Mouse (Mus musculus): ENCODE results near the gene Dcp1b. TPM values are rescaled to one million over a fixed set of nuclear protein-coding genes. Genes with fewer than 3 reads are reported as not detected.

Dcp1b gene
- polyA plus RNA-seq, 1 experiment from 2014 or later = 4.2 TPM

DNA sequence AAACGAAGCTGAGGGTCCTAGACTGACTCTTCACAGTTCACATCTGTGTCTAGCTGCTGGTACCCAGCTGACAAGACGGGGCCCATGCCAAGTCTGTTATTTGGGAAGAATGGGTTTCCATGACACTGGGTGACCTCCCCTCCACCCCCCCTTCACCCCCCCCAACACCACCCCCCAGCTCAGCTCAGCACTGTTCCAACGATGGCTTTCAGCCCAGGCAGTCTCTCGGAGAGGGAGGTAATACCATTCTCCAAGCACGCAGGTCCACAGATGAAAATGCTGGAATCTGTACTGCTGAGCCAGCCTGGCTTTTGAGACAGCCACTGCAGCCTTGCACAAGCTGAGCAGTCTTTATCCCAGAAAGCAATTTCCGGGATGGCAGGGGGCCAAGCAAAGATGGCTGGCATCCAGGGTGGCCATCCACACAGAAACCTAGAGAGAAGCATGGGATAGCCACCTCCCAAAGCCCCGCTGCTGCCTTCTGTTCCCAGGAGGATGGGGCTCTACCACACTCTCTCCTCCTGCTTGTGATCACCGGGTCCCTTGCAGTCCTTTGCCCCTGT is 62.5 kb downstream of the Dcp1b start:
- H3K4me2 ChIP-seq = no peak overlapping the region
- WGBS (ENCODE audit: insufficient replicate concordance) = 54% methylated on average over 8 of the region's 8 CpGs
- H3K27ac ChIP-seq = no peak overlapping the region

DNA sequence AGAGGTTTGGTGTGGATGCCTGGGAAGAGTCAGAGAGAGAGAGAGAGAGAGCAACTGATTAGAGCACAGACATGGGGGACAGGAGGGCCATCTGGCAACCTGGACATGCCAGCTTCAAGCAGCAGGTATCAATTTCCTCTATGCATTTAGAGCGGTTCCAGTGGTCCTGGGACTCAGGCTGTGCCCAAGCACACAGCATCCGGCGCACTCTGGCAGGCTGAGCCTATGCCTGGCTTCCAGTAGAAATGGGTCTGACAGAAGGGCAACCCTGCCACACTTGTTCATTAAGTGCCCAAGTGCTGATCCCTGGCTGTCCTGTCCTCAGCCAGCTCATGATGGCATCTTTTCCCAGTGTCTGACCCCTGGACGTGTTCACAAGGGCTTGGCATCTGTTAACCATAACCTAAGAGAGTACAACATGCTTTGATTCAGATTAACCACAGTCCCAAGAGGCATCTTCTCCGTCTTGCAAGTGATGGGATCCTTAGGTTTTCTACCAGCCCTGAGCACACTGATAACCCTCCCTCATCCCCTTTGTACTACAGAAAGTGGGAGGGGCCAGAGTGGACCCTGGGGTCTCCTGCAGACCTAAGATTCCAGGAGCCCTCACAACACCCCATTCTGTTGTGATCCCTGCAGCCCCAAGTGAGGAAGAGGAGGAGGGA is 64.4 kb downstream of the Dcp1b start:
- H3K4me2 ChIP-seq = no peak overlapping the region
- no peaks in the 10 kb centered on the region for H3K4me1 ChIP-seq
- H3K27ac ChIP-seq = no peak overlapping the region
- H3K9ac ChIP-seq = no peak overlapping the region
- no peaks in the 10 kb centered on the region; the same call in 1 of the 2 replicates for H3K27me3 ChIP-seq (replicated peaks)
- no peaks in the 10 kb centered on the region for H3K9me3 ChIP-seq (replicated peaks)
- no peak for ATAC-seq
- no peaks in the 10 kb centered on the region for H3K36me3 ChIP-seq
- no peak overlapping the region for H3K4me3 ChIP-seq
- WGBS (ENCODE audit: insufficient replicate concordance) = 61% methylated on average over 5 of the region's 5 CpGs

More for the DNA sequence above, 62.5 kb downstream of the Dcp1b start:
- H3K9me3 ChIP-seq (replicated peaks) = no peaks in the 10 kb centered on the region
- H3K4me3 ChIP-seq = no peak overlapping the region
- ATAC-seq = no peak
- no peaks in the 10 kb centered on the region for H3K36me3 ChIP-seq
- H3K4me1 ChIP-seq = no peaks in the 10 kb centered on the region
- H3K27me3 ChIP-seq (replicated peaks) = no peaks in the 10 kb centered on the region; the same call in 1 of the 2 replicates
- no peak overlapping the region for H3K9ac ChIP-seq

DNA sequence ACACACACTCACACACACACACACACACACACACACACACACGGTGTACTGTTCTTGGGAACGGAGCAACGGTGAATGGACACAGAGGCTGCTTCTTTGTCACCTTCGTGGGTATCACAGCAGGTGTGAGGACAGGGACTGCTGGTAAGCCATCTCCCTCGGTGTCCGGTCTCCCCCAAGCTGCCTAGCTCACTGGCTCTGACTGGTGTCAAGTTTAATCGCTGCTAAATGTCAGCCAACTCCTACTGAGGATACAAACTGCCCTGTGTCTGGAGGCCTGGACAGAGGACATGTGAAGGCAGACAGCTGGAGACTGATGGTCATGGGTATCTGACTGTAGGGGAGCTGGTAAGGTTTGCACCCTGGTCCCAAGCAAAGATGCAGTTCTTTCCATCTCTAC is 65.2 kb downstream of the Dcp1b start:
- no peaks in the 10 kb centered on the region for H3K36me3 ChIP-seq
- ATAC-seq = no peak
- no peaks in the 10 kb centered on the region for H3K9me3 ChIP-seq (replicated peaks)
- H3K27ac ChIP-seq = no peak overlapping the region
- no peak overlapping the region for H3K4me3 ChIP-seq
- 58% methylated on average over 7 of the region's 7 CpGs for WGBS (ENCODE audit: insufficient replicate concordance)
- H3K9ac ChIP-seq = no peak overlapping the region
- H3K27me3 ChIP-seq (replicated peaks) = no peaks in the 10 kb centered on the region; the same call in 1 of the 2 replicates
- no peak overlapping the region for H3K4me2 ChIP-seq
- H3K4me1 ChIP-seq = no peaks in the 10 kb centered on the region

DNA sequence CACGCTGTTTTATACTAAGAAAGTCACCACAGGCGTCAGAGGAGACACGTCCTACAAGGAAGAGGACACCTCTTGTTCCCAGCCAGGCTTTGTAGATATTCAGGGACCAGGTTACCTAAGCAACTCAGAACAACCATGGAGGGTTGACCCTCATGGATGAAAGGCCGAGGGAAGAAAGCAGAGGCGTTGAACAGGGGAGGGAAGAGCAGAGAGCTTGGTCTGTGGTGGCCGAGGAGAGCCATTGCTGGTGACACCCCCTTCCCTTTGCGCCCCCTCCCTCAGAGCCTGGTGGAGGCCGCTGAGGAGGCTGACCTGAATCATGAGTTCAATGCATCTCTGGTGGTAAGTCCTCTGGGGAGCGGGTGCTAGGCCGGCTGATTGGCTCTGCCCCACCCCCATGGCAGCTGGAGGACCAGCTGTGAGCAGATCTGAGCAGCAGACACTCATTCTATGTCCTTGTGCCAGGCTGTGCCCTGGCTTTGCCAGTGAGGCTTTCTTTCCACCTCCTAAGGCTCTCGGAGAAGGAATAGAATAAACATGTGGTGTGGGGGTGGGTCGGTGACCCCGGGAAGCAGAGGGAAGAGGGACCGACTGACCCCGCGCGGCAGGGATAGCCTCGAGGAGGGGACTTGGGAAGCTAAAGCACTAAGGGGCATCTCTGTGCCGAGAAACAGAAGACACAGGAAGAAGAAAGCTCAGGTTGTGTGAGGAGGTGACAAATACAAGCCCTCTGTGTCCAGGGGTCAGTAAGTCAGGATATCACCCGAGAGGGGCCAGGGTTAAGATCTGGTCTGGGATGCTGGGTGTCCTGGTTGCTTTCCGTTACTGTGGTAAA is 66.0 kb downstream of the Dcp1b start:
- Histone ChIP-seq H3K4me1 (no peaks in the 10 kb centered on the region), H3K36me3 (no peaks in the 10 kb centered on the region), H3K27me3 (replicated peaks) (no peaks in the 10 kb centered on the region; the same call in 1 of the 2 replicates), H3K27ac (no peak overlapping the region), H3K4me2 (no peak overlapping the region), H3K9ac (no peak overlapping the region), H3K4me3 (no peak overlapping the region), H3K9me3 (replicated peaks) (peaks cover 7% of the 10 kb centered on the region)
- ATAC-seq = no peak
- WGBS (ENCODE audit: insufficient replicate concordance) = 49% methylated on average over 21 of the region's 21 CpGs

DNA sequence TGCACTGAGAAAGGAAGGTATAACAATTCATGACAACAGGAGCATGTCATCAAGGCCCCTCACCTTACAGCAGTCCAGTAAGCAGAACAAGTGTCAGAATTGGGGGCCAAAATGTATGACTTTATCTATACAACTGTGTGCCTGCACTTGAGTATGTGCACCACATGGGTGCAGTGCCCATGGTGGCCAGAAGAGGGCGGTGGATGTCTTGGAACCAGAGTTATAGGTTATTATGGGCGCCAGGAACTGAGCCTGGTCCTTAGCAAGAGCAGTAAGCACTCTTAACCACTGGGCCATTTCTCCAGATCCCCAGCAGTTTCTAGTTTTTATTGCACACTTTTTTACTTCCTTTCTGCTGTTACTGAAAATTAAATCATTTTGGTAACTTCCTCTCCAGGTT is 71.0 kb downstream of the Dcp1b start:
- Histone ChIP-seq H3K27me3 (replicated peaks) (no peaks in the 10 kb centered on the region; the same call in 1 of the 2 replicates), H3K9me3 (replicated peaks) (peaks cover 11% of the 10 kb centered on the region), H3K4me3 (no peak overlapping the region), H3K36me3 (no peaks in the 10 kb centered on the region), H3K4me1 (no peaks in the 10 kb centered on the region), H3K9ac (no peak overlapping the region), H3K4me2 (no peak overlapping the region), H3K27ac (no peak overlapping the region)
- no peak for ATAC-seq
- 31% methylated on average over 2 of the region's 2 CpGs for WGBS (ENCODE audit: insufficient replicate concordance)

DNA sequence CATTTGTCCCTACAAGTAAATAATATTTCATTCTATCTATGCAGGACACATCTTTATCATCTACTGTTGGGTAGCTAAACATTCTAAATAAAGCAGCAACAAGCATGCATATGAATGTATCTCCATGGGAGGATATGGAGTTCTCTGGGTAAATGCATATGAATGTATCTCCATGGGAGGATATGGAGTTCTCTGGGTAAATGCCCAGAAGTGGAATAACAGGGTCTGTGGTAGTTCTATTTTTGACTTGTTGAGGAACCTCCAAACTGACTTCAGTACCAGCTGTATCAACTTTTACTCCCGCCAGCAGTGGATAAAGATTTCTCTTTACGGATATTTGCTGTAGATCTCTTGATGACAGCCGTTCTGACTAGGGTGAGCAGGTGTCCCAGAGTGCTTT is 73.5 kb downstream of the Dcp1b start:
- H3K36me3 ChIP-seq = no peaks in the 10 kb centered on the region
- no peak for ATAC-seq
- no peak overlapping the region for H3K4me2 ChIP-seq
- no peak overlapping the region for H3K4me3 ChIP-seq
- H3K4me1 ChIP-seq = no peaks in the 10 kb centered on the region
- WGBS (ENCODE audit: insufficient replicate concordance) = 70% methylated on average over 3 of the region's 3 CpGs
- no peak overlapping the region for H3K9ac ChIP-seq
- H3K27me3 ChIP-seq (replicated peaks) = no peaks in the 10 kb centered on the region
- no peak overlapping the region for H3K27ac ChIP-seq
- peaks cover 11% of the 10 kb centered on the region for H3K9me3 ChIP-seq (replicated peaks)

DNA sequence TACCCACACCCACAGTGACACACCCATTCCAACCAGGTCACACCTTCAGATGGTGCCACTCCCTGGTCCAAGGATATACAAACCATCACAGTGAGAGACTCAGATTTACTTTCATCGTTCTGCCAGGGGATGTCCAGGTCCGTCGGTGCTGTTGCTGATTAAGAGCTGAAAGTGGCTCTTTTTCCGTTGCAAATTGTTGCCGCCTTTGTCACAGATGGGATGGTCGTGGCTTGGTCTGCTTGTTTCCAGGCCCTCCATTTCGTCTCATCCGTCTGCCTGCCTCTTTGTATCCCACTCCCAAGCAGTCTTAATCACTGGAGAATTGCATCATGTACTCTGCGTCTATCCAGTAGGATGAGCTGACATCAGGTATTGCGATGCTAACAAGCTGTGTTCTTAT is 74.7 kb downstream of the Dcp1b start:
- ATAC-seq = no peak
- H3K4me3 ChIP-seq = no peak overlapping the region
- WGBS (ENCODE audit: insufficient replicate concordance) = 74% methylated on average over 10 of the region's 10 CpGs

DNA sequence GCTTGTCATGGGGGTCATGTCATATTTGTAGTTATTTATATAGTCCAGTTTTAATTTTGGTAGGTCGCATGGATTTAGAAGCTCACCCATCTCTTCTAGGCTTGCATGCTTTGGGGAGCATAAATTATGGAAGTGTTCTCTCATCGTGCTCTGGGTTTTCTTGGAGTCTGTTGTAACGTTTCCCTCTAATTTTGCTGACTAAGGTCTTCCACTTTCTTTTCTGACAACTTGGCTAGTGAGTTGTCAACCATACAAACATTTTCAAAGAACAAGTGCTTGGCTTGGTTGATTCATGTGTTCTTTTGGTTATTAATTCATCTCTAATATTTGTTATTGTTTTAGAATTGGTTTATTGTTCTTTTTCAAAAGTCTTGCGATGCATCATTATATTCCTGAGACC is 76.7 kb downstream of the Dcp1b start:
- WGBS (ENCODE audit: insufficient replicate concordance) = 58% methylated on average over 4 of the region's 4 CpGs
- H3K36me3 ChIP-seq = no peaks in the 10 kb centered on the region
- no peak overlapping the region for H3K4me3 ChIP-seq
- no peak overlapping the region for H3K9ac ChIP-seq
- no peak overlapping the region for H3K4me2 ChIP-seq
- no peaks in the 10 kb centered on the region for H3K9me3 ChIP-seq (replicated peaks)
- no peaks in the 10 kb centered on the region for H3K4me1 ChIP-seq
- ATAC-seq = no peak
- no peaks in the 10 kb centered on the region for H3K27me3 ChIP-seq (replicated peaks)
- H3K27ac ChIP-seq = no peak overlapping the region

More for the DNA sequence above, 74.7 kb downstream of the Dcp1b start:
- Histone ChIP-seq H3K9ac (no peak overlapping the region), H3K4me1 (no peaks in the 10 kb centered on the region), H3K9me3 (replicated peaks) (peaks cover 11% of the 10 kb centered on the region), H3K27ac (no peak overlapping the region), H3K36me3 (no peaks in the 10 kb centered on the region), H3K4me2 (no peak overlapping the region), H3K27me3 (replicated peaks) (no peaks in the 10 kb centered on the region)

Other genes with a start within 250 kb of the Dcp1b start
- gene Cacna1c, start 21.2 kb downstream of the Dcp1b start, polyA plus RNA-seq (2016; fragmentation: Nextera tagmentation; extraction: Ambion mirVana) = 0.49 and 0.64 TPM in 2 replicates
- gene Cacna2d4, start 61.3 kb downstream of the Dcp1b start, polyA plus RNA-seq (2016; fragmentation: Nextera tagmentation; extraction: Ambion mirVana) = 0.05 TPM in 1 of 2 replicates, not detected in the other
- gene Lrtm2, start 155.5 kb downstream of the Dcp1b start, polyA plus RNA-seq (2016; fragmentation: Nextera tagmentation; extraction: Ambion mirVana) = not detected in 2 replicates
- 30.2 TPM in 2 replicates for gene Adipor2, start 242.5 kb downstream of the Dcp1b start, polyA plus RNA-seq (2016; fragmentation: Nextera tagmentation; extraction: Ambion mirVana)